Mouse (Mus musculus) MEL (cell line): ENCODE measurements at regions not wholly inside any gene's neighbourhood (a gene's known extent, or its start where the extent isn't known, plus 50 kb on each side); places are given as distances from the start of the nearest gene placed in this dataset.

Experiments
- DNase-seq: peaks from one replicate; pipeline ENCODE4 v3.0.0; 2011; ENCODE audit warnings: low read depth, low spot score
- H3K27ac ChIP-seq: 2 replicates; pipeline ENCODE4 v1.5.1; 2012; ENCODE audit warnings: low read depth, mild to moderate bottlenecking, control low read depth, low read length, moderate library complexity; ENCODE audit not compliant: control insufficient read depth
- H3K27me3 ChIP-seq, 2 experiments: fragments of 150-350 bp in 1 of 2; sonication (generic) in 1 of 2; 2 replicates each; pipeline ENCODE4 v1.6.1; 2012; ENCODE audit warnings: low read length in 2 of 2, mild to moderate bottlenecking in 2 of 2, improper control_type of control experiment in 1 of 2, moderate library complexity in 1 of 2; ENCODE audit not compliant: insufficient read depth in 2 of 2, control insufficient read depth in 1 of 2
- H3K36me3 ChIP-seq, 2 experiments: 2 replicates each; pipeline ENCODE4 v1.6.1; 2012 to 2014; ENCODE audit warnings: low read length in 2 of 2, improper control_type of control experiment in 1 of 2, inconsistent platforms in 1 of 2, mild to moderate bottlenecking in 1 of 2; ENCODE audit not compliant: insufficient read depth in 2 of 2, control insufficient read depth in 1 of 2
- H3K4me1 ChIP-seq, 2 experiments: fragments of 150-350 bp in 1 of 2; sonication (generic) in 1 of 2; 2 replicates each; pipeline ENCODE4 v1.6.1; 2012; ENCODE audit warnings: low read length in 2 of 2, improper control_type of control experiment in 1 of 2, mild to moderate bottlenecking in 1 of 2; ENCODE audit not compliant: insufficient read depth in 2 of 2, control insufficient read depth in 1 of 2
- H3K4me3 ChIP-seq, 2 experiments: fragments of 150-350 bp in 1 of 2; sonication (generic) in 1 of 2; 2 replicates each; pipeline ENCODE4 v1.5.1; 2012; ENCODE audit warnings: low read depth in 2 of 2, low read length in 2 of 2, mild to moderate bottlenecking in 2 of 2, moderate library complexity in 2 of 2, control low read depth in 1 of 2, improper control_type of control experiment in 1 of 2; ENCODE audit not compliant: control insufficient read depth in 1 of 2, insufficient read depth in 1 of 2
- H3K79me2 ChIP-seq: 2 replicates; pipeline ENCODE4 v1.6.1; 2012; ENCODE audit warnings: mild to moderate bottlenecking, low read length, moderate library complexity; ENCODE audit not compliant: control insufficient read depth, poor library complexity, insufficient read depth
- H3K9ac ChIP-seq: 2 replicates; pipeline ENCODE4 v1.6.1; 2012; ENCODE audit warnings: low read depth, mild to moderate bottlenecking, control low read depth, low read length, moderate library complexity; ENCODE audit not compliant: control insufficient read depth, poor library complexity, severe bottlenecking
- H3K9me3 ChIP-seq: fragments of 150-350 bp; sonication (generic); replicated peaks from 2 replicates; pipeline ENCODE4 v1.6.1; 2012; ENCODE audit warnings: mild to moderate bottlenecking, low read length, improper control_type of control experiment, moderate library complexity; ENCODE audit not compliant: insufficient read depth
- BHLHE40 ChIP-seq: IDR thresholded peaks from 2 replicates; pipeline ENCODE4 v1.6.1; 2012; ENCODE audit warnings: low read depth, mild to moderate bottlenecking, inconsistent platforms, low read length, improper control_type of control experiment, borderline replicate concordance
- CTCF ChIP-seq, 3 experiments: IDR thresholded peaks in 2 of 3; conservative IDR thresholded peaks in 1 of 3; 2 replicates each; pipeline ENCODE4 v1.5.1; 2011 to 2012; ENCODE audit warnings: low read length in 3 of 3, low read depth in 2 of 3, mild to moderate bottlenecking in 2 of 3, improper control_type of control experiment in 1 of 3, inconsistent platforms in 1 of 3, mixed read lengths in 1 of 3, moderate library complexity in 1 of 3; ENCODE audit not compliant: control insufficient read depth in 1 of 3, insufficient read depth in 1 of 3, poor library complexity in 1 of 3, severe bottlenecking in 1 of 3
- E2F4 ChIP-seq: IDR thresholded peaks from 2 replicates; pipeline ENCODE4 v1.6.1; 2011; ENCODE audit warnings: low read depth, low read length, improper control_type of control experiment, borderline replicate concordance
- ELF1 ChIP-seq: IDR thresholded peaks from 2 replicates; pipeline ENCODE4 v1.6.1; 2014; ENCODE audit warnings: low read depth, mild to moderate bottlenecking, inconsistent platforms, low read length, improper control_type of control experiment, moderate library complexity
- EP300 ChIP-seq, 2 experiments: IDR thresholded peaks; 2 replicates each; pipeline ENCODE4 v1.6.1; 2011; ENCODE audit warnings: improper control_type of control experiment in 2 of 2, low read length in 2 of 2, low read depth in 1 of 2, mild to moderate bottlenecking in 1 of 2
- JUND ChIP-seq: IDR thresholded peaks from 2 replicates; pipeline ENCODE4 v1.6.1; 2011; ENCODE audit warnings: low read depth, mild to moderate bottlenecking, improper control_type of control experiment, low read length
- MAFK ChIP-seq: IDR thresholded peaks from 2 replicates; pipeline ENCODE4 v1.6.1; 2011; ENCODE audit warnings: low read depth, mild to moderate bottlenecking, low read length, improper control_type of control experiment, borderline replicate concordance
- MAX ChIP-seq: IDR thresholded peaks from 2 replicates; pipeline ENCODE4 v1.6.1; 2011; ENCODE audit warnings: low read length, improper control_type of control experiment
- MAZ ChIP-seq: IDR thresholded peaks from 2 replicates; pipeline ENCODE4 v1.6.1; 2012; ENCODE audit warnings: low read depth, mild to moderate bottlenecking, inconsistent platforms, low read length, improper control_type of control experiment
- MYB ChIP-seq: IDR thresholded peaks from 2 replicates; pipeline ENCODE4 v1.6.1; 2011; ENCODE audit warnings: mild to moderate bottlenecking, low read depth, low read length, improper control_type of control experiment
- POLR2AphosphoS5 ChIP-seq: IDR thresholded peaks from 2 replicates; pipeline ENCODE4 v1.6.1; 2012; ENCODE audit warnings: low read depth, borderline replicate concordance, mild to moderate bottlenecking, inconsistent platforms, low read length, moderate library complexity, mixed read lengths
- RAD21 ChIP-seq: IDR thresholded peaks from 2 replicates; pipeline ENCODE4 v1.6.1; 2011; ENCODE audit warnings: mild to moderate bottlenecking, low read depth, low read length, improper control_type of control experiment
- RCOR1 ChIP-seq: IDR thresholded peaks from 2 replicates; pipeline ENCODE4 v1.6.1; 2012; ENCODE audit warnings: low read depth, mild to moderate bottlenecking, inconsistent platforms, low read length, improper control_type of control experiment
- SIN3A ChIP-seq: IDR thresholded peaks from 2 replicates; pipeline ENCODE4 v1.6.1; 2012; ENCODE audit warnings: low read length, improper control_type of control experiment, inconsistent platforms
- SMC3 ChIP-seq: IDR thresholded peaks from 2 replicates; pipeline ENCODE4 v1.6.1; 2011; ENCODE audit warnings: low read depth, low read length, improper control_type of control experiment
- TAL1 ChIP-seq: IDR thresholded peaks from 2 replicates; pipeline ENCODE4 v1.6.1; 2012; ENCODE audit warnings: mild to moderate bottlenecking, inconsistent platforms, low read length, moderate library complexity, mixed read lengths
- TCF12 ChIP-seq: IDR thresholded peaks from 2 replicates; pipeline ENCODE4 v1.6.1; 2014; ENCODE audit warnings: low read depth, mild to moderate bottlenecking, inconsistent platforms, low read length, improper control_type of control experiment, moderate library complexity
- UBTF ChIP-seq: IDR thresholded peaks from 2 replicates; pipeline ENCODE4 v1.6.1; 2012; ENCODE audit warnings: low read depth, mild to moderate bottlenecking, inconsistent platforms, low read length, improper control_type of control experiment, moderate library complexity, borderline replicate concordance; ENCODE audit not compliant: insufficient read depth
- USF2 ChIP-seq, 2 experiments: IDR thresholded peaks; 2 replicates each; pipeline ENCODE4 v1.6.1; 2011 to 2012; ENCODE audit warnings: improper control_type of control experiment in 2 of 2, low read length in 2 of 2, borderline replicate concordance in 1 of 2, inconsistent platforms in 1 of 2, low read depth in 1 of 2, mild to moderate bottlenecking in 1 of 2; ENCODE audit not compliant: insufficient read depth in 1 of 2
- ZNF384 ChIP-seq: IDR thresholded peaks from 2 replicates; pipeline ENCODE4 v1.6.1; 2012; ENCODE audit warnings: low read depth, mild to moderate bottlenecking, inconsistent platforms, low read length, improper control_type of control experiment

DNA sequence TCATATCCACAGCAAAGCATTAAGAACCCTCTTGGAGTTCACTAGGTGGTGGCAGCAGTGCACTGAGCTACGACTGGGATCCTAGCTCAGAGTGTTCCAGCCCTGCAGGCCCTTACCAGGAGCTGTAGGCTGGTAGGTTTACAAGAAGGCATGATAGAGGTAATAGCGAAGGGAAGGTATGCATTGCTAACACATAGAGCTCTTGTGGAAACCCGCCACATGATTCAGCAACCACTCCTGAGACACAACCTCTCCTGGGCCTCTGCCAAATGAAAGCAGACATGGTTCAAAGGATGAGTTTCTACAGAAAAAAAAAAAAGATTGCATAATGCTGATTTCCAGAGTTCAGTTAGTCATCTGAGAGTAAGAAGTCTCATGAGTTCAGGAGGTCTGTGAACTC is 370.5 kb upstream of the Npvf start:
- no peaks in the 10 kb centered on the region for H3K4me1 ChIP-seq
- H3K27me3 ChIP-seq: no peaks in the 10 kb centered on the region
- H3K9me3 ChIP-seq: no peaks in the 10 kb centered on the region
- TF ChIP-seq RAD21 (no peak), POLR2AphosphoS5 (no peak), SIN3A (no peak), MYB (no peak), RCOR1 (no peak), TCF12 (no peak), MAX (no peak), TAL1 (no peak), UBTF (no peak), SMC3 (no peak)
- no peak overlapping the region for H3K9ac ChIP-seq
- H3K36me3 ChIP-seq: no peaks in the 10 kb centered on the region
- no peak overlapping the region for H3K4me3 ChIP-seq
- DNase-seq: no peak
- no peak overlapping the region for H3K27ac ChIP-seq
- no peaks in the 10 kb centered on the region for H3K79me2 ChIP-seq

DNA sequence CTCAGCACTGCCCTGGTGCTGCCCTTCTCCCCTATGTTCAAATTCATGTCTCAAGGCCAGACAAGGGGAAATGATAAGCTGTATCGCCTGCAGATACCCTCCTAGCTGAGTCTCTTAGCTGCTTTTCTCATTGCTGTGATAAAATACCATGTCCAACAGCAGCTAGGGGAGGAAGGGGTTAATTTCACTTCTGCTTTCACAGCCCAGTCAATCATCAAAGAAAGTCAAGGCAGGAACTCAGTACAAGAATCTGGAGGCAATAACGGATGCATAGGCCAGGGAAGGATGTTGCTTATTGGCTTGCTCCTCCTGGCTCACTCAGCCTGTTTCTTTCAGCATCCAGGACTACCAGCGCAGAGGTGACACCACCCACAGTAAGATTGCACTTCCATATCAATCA is 371.2 kb upstream of the Npvf start:
- TF ChIP-seq EP300 (IDR thresholded peaks at IDR 0.05; ENCODE audit: low read depth in 1 of 2, low read length in 2 of 2) (no peak), JUND (no peak), CTCF (IDR thresholded peaks at IDR 0.05 in 2 of 3, conservative IDR thresholded peaks at IDR 0.05 in 1 of 3; ENCODE audit: control insufficient read depth in 1 of 3, insufficient read depth in 1 of 3, low read depth in 2 of 3, low read length in 3 of 3, poor library complexity in 1 of 3, severe bottlenecking in 1 of 3) (no peak), ZNF384 (no peak), MAFK (no peak), USF2 (IDR thresholded peaks at IDR 0.05; ENCODE audit: borderline replicate concordance in 1 of 2, insufficient read depth in 1 of 2, low read depth in 1 of 2, low read length in 2 of 2) (no peak), E2F4 (no peak), MYB (no peak), BHLHE40 (no peak), MAZ (no peak), TAL1 (no peak), ELF1 (no peak), SMC3 (no peak), MAX (no peak)
- no peak for DNase-seq

More for the DNA sequence above, 371.2 kb upstream of the Npvf start:
- Histone ChIP-seq H3K4me3 (no peak overlapping the region), H3K36me3 (no peaks in the 10 kb centered on the region), H3K79me2 (no peaks in the 10 kb centered on the region), H3K9ac (no peak overlapping the region), H3K4me1 (no peaks in the 10 kb centered on the region), H3K9me3 (no peaks in the 10 kb centered on the region), H3K27me3 (no peaks in the 10 kb centered on the region), H3K27ac (no peak overlapping the region)
